Mouse (Mus musculus): ENCODE data around the gene Kdm5c.

- no peak for TF ChIP-seq CTCF (IDR thresholded peaks at IDR 0.05)
- TF ChIP-seq EP300 (IDR thresholded peaks at IDR 0.05): no peak
Measured at GRCm38 (mm10) chrX:152201737-152202421, 30.9 kb upstream of the Kdm5c start.
